12 mouse cellular contexts compared by ENCODE assay signal in genomic region chr2:72976036-72976435, GRCm38 (mm10). TPM values are rescaled to one million over a fixed set of nuclear protein-coding genes. Genes with fewer than 3 reads are reported as not detected.
DNase-seq lines count a peak whose midpoint lies in the region; ATAC-seq and TF ChIP-seq lines count a peak whose summit lies in the region.
"Had no signal": no experiment of that assay in that cellular context is flagged by ENCODE, and none has a peak within 500 bp of the region (broad histone marks: within the 10 kb centered on the region; RNA-seq: fewer than 3 reads in every experiment).

No protein-coding gene starts in this region.

- H3K9me3 ChIP-seq in hindbrain, embryonic 13.5 days = no peaks in the 10 kb centered on the region
- H3K9me3 ChIP-seq in hindbrain, embryonic 12.5 days (replicated peaks) = no peaks in the 10 kb centered on the region

- H3K9ac ChIP-seq in hindbrain, embryonic 13.5 days = no peak overlapping the region
- no peak overlapping the region for H3K9ac ChIP-seq in hindbrain, embryonic 12.5 days

- peaks cover 6% of the 10 kb centered on the region for H3K36me3 ChIP-seq in hindbrain, embryonic 13.5 days
- peaks cover 3% of the 10 kb centered on the region for H3K36me3 ChIP-seq in hindbrain, embryonic 12.5 days

- no peak for TF ChIP-seq POLR2A in lung, adult 2 months (IDR thresholded peaks at IDR 0.05; ENCODE audit: borderline replicate concordance, extremely low read depth, low read depth, low read length)
- TF ChIP-seq POLR2A in bone marrow, adult 2 months (IDR thresholded peaks at IDR 0.05; ENCODE audit: borderline replicate concordance, control insufficient read depth, low read depth, low read length) = no peak

- DNase-seq in lung, postnatal 36 days = peak; percentile 25
- no peak for DNase-seq in lung, adult 2 months
- DNase-seq in induced T-regulatory cell, adult 2 months (ENCODE audit: low read depth) = peak; percentile 55
- no peak for DNase-seq in testis, postnatal 10 days (ENCODE audit: low spot score)
- DNase-seq in layer of hippocampus, adult 9-10 months (ENCODE audit: low spot score) = no peak
- DNase-seq: kidney, postnatal 25 days had no signal

- no peaks in the 10 kb centered on the region for H3K27me3 ChIP-seq in hindbrain, embryonic 13.5 days
- H3K27me3 ChIP-seq in hindbrain, embryonic 12.5 days = no peaks in the 10 kb centered on the region

- no peak overlapping the region for H3K4me3 ChIP-seq in hindbrain, embryonic 13.5 days
- no peak overlapping the region for H3K4me3 ChIP-seq in hindbrain, embryonic 12.5 days
- no peak overlapping the region for H3K4me3 ChIP-seq in lung, adult 2 months (replicated peaks; ENCODE audit: extremely low read depth, low read depth, low read length)
- H3K4me3 ChIP-seq in bone marrow, adult 2 months (replicated peaks; ENCODE audit: control insufficient read depth, low read depth, low read length) = peak overlapping the region; percentile 42

- no peak for ATAC-seq in hindbrain, embryonic 13.5 days (ENCODE audit: low FRiP score)
- ATAC-seq in hindbrain, embryonic 12.5 days (ENCODE audit: low FRiP score) = no peak
- ATAC-seq: activated CD4-positive, CD25-positive, alpha-beta regulatory T cell, adult 4 months had no signal

- H3K27ac ChIP-seq in hindbrain, embryonic 13.5 days = no peak overlapping the region
- no peak overlapping the region for H3K27ac ChIP-seq in hindbrain, embryonic 12.5 days
- H3K27ac ChIP-seq in bone marrow, adult 2 months (ENCODE audit: control insufficient read depth, insufficient read depth, low read depth, low read length, poor library complexity) = no peak overlapping the region

- H3K4me2 ChIP-seq in hindbrain, embryonic 13.5 days = peak overlapping the region; percentile 21; the same call in 1 of the 2 replicates
- H3K4me2 ChIP-seq in hindbrain, embryonic 12.5 days (replicated peaks) = no peak overlapping the region

- no peak for TF ChIP-seq CTCF in lung, adult 2 months (IDR thresholded peaks at IDR 0.05; ENCODE audit: insufficient read depth, low read length)
- no peak for TF ChIP-seq CTCF in bone marrow, adult 2 months (IDR thresholded peaks at IDR 0.05; ENCODE audit: control insufficient read depth, insufficient read depth, low read length)

- peaks cover 23% of the 10 kb centered on the region for H3K4me1 ChIP-seq in hindbrain, embryonic 13.5 days (replicated peaks)
- peaks cover 23% of the 10 kb centered on the region for H3K4me1 ChIP-seq in hindbrain, embryonic 12.5 days
- peaks cover 10% of the 10 kb centered on the region for H3K4me1 ChIP-seq in lung, adult 2 months (ENCODE audit: control insufficient read depth, insufficient read depth, low read length)
- H3K4me1 ChIP-seq in bone marrow, adult 2 months (ENCODE audit: control insufficient read depth, insufficient read depth, low read length) = peaks cover 1% of the 10 kb centered on the region; the same call in 1 of the 2 replicates

RNA-seq across cellular contexts. Expression of gene Sp3, which starts 4.2 kb away (rescaled TPM):
- 43.3 and 44.5 TPM in 2 replicates for polyA plus RNA-seq in hindbrain, embryonic 13.5 days (2015; fragmentation: Nextera tagmentation; extraction: Ambion mirVana)
- 66.3 and 69.0 TPM in 2 replicates for polyA plus RNA-seq in hindbrain, embryonic 12.5 days (2016; fragmentation: Nextera tagmentation; extraction: Ambion mirVana)
- polyA plus RNA-seq in lung, adult 2 months (2012; rRNA removed) = 13.1 and 16.5 TPM in 2 replicates
- 34.0 and 40.0 TPM in 2 replicates for polyA plus RNA-seq in bone marrow, adult 2 months (2011; ENCODE audit: insufficient read depth, insufficient read length, low replicate concordance, missing spikeins)

RNA-seq across cellular contexts. Expression of gene Gm11084, which starts 10.5 kb away (rescaled TPM):
- polyA plus RNA-seq in hindbrain, embryonic 13.5 days (2015; fragmentation: Nextera tagmentation; extraction: Ambion mirVana) = not detected in 2 replicates
- polyA plus RNA-seq in hindbrain, embryonic 12.5 days (2016; fragmentation: Nextera tagmentation; extraction: Ambion mirVana) = not detected in 2 replicates
- not detected in 2 replicates for polyA plus RNA-seq in lung, adult 2 months (2012; rRNA removed)
- not detected in 2 replicates for polyA plus RNA-seq in bone marrow, adult 2 months (2011; ENCODE audit: insufficient read depth, insufficient read length, low replicate concordance, missing spikeins)
- polyA plus RNA-seq: activated CD4-positive, CD25-positive, alpha-beta regulatory T cell, adult 4 months; spleen, adult 2 months; thymus, postnatal 0 days had no signal

Comparison
In these comparisons a context has a peak if more than half of its experiments do, and no peak if none do; other contexts are left out.
1. DNase-seq: peak in lung, postnatal 36 days (single experiment) and induced T-regulatory cell, adult 2 months (single experiment); none in lung, adult 2 months (single experiment), testis, postnatal 10 days (single experiment) and layer of hippocampus, adult 9-10 months (single experiment).